Mouse (Mus musculus) ES-E14 (cell line): ENCODE results near the gene Sgk2.

Experiments used
- CHD2 ChIP-seq: IDR thresholded peaks from 2 replicates; pipeline ENCODE4 v1.6.1; 2014; ENCODE audit warnings: mild to moderate bottlenecking, low read depth, low read length, inconsistent platforms
- HCFC1 ChIP-seq: IDR thresholded peaks from 2 replicates; pipeline ENCODE4 v1.6.1; 2012; ENCODE audit warnings: low read length, inconsistent platforms, borderline replicate concordance; ENCODE audit not compliant: insufficient read depth
- ZC3H11A ChIP-seq: IDR thresholded peaks from 2 replicates; pipeline ENCODE4 v1.6.1; 2012; ENCODE audit warnings: low read depth, mild to moderate bottlenecking, inconsistent platforms, low read length, borderline replicate concordance

DNA sequence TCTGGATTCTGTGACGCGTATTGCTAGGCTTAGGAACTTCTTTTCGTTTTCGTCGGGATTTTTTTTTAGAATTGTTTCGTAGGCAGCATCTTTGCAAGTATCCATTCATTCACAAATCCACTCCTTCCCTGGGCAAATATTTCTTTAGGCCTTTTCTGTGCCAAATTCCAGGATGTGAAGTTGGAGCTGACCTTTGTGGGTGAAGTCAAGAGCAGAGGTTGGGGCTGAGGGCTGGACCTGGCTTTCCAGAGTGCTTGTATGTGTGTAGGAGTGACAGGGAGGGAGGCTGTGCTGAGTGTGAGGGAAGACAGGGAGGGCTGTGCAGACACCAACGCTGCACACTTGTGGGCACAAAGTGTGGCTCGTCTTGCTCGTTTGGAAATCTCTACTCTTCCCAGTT lies 69.5 kb downstream of the Sgk2 start:
- TF ChIP-seq CHD2, result no peak
- TF ChIP-seq ZC3H11A, result no peak
- no peak for TF ChIP-seq HCFC1
